Mouse (Mus musculus) midbrain, embryonic 12.5 days (tissue): ENCODE measurements at regions not wholly inside any gene's neighbourhood (a gene's known extent, or its start where the extent isn't known, plus 50 kb on each side); places are given as distances from the start of the nearest gene placed in this dataset.

Experiments used
- ATAC-seq: fragments of 200-750 bp; cut with Nextera tagmentation; 2 replicates; pipeline ENCODE4 v1.8.0; 2017; ENCODE audit warnings: low read depth, moderate TSS enrichment, moderate library complexity; ENCODE audit not compliant: low FRiP score
- H3K27ac ChIP-seq: fragments of 300-500 bp; sonication (generic); replicated peaks from 2 replicates; pipeline ENCODE4 v1.5.1; 2016; ENCODE audit warnings: mild to moderate bottlenecking
- H3K27me3 ChIP-seq: fragments of 300-500 bp; sonication (generic); 2 replicates; pipeline ENCODE4 v1.6.1; 2016; ENCODE audit warnings: mild to moderate bottlenecking
- H3K36me3 ChIP-seq: fragments of 300-500 bp; sonication (generic); 2 replicates; pipeline ENCODE4 v1.6.1; 2016
- H3K4me1 ChIP-seq: fragments of 300-500 bp; sonication (generic); 2 replicates; pipeline ENCODE4 v1.6.1; 2016
- H3K4me2 ChIP-seq: fragments of 300-500 bp; sonication (generic); replicated peaks from 2 replicates; pipeline ENCODE4 v1.6.1; 2016; ENCODE audit warnings: mild to moderate bottlenecking, moderate library complexity
- H3K4me3 ChIP-seq: fragments of 300-500 bp; sonication (generic); 2 replicates; pipeline ENCODE4 v1.5.1; 2016; ENCODE audit warnings: mild to moderate bottlenecking
- H3K9ac ChIP-seq: fragments of 300-500 bp; sonication (generic); replicated peaks from 2 replicates; pipeline ENCODE4 v1.6.1; 2016; ENCODE audit warnings: mild to moderate bottlenecking, moderate library complexity
- H3K9me3 ChIP-seq: fragments of 300-500 bp; sonication (generic); 2 replicates; pipeline ENCODE4 v1.6.1; 2016; ENCODE audit warnings: mild to moderate bottlenecking
- WGBS: fragments of 180-500 bp; shearing (Covaris S2); methylation state at CpG from one replicate; pipeline ENCODE4 v1.1.7; 2016; 5-methylcytosine and 5-hydroxymethylcytosine counted together

GRCm38 (mm10) chr16:77418486-77418885 lies 183.4 kb downstream of the Gm11146 start:
- Histone ChIP-seq H3K4me2 (peak overlapping the region; percentile 59), H3K9ac (peak overlapping the region; percentile 86), H3K27ac (peak overlapping the region; percentile 96), H3K9me3 (no peaks in the 10 kb centered on the region), H3K36me3 (peaks cover 5% of the 10 kb centered on the region; the same call in 1 of the 2 replicates), H3K4me1 (peaks cover 25% of the 10 kb centered on the region), H3K4me3 (peak overlapping the region; percentile 50), H3K27me3 (no peaks in the 10 kb centered on the region)
- WGBS, result 48% methylated on average over 1 of the region's 1 CpGs
- no peak for ATAC-seq

GRCm38 (mm10) chr16:77417791-77418190 lies 184.1 kb downstream of the Gm11146 start:
- Histone ChIP-seq H3K36me3 (peaks cover 6% of the 10 kb centered on the region; the same call in 1 of the 2 replicates), H3K27me3 (no peaks in the 10 kb centered on the region), H3K9me3 (no peaks in the 10 kb centered on the region), H3K4me2 (peak overlapping the region; percentile 59), H3K4me1 (peaks cover 22% of the 10 kb centered on the region), H3K4me3 (peak overlapping the region; percentile 50), H3K27ac (peak overlapping the region; percentile 96), H3K9ac (peak overlapping the region; percentile 47)
- ATAC-seq, result peak; percentile 24; the same call in 1 of the 2 replicates
- 0% methylated on average over 3 of the region's 3 CpGs for WGBS

- H3K9ac ChIP-seq, result no peak overlapping the region
- no peaks in the 10 kb centered on the region for H3K9me3 ChIP-seq
- peaks cover 6% of the 10 kb centered on the region; the same call in 1 of the 2 replicates for H3K36me3 ChIP-seq
- peaks cover 12% of the 10 kb centered on the region; the same call in 1 of the 2 replicates for H3K4me1 ChIP-seq
- no peak for ATAC-seq
- no peak overlapping the region for H3K4me2 ChIP-seq
- no peaks in the 10 kb centered on the region for H3K27me3 ChIP-seq
- H3K4me3 ChIP-seq, result no peak overlapping the region
- H3K27ac ChIP-seq, result 0 out of 2 replicates have a peak overlapping the region, but pooled peaks have one; percentile 42
- WGBS, result 62% methylated on average over 1 of the region's 1 CpGs
These were observed 187.3 kb downstream of the Gm11146 start for GRCm38 (mm10) chr16:77414562-77414961.

GRCm38 (mm10) chr16:77409168-77409567 lies 192.7 kb downstream of the Gm11146 start:
- no peaks in the 10 kb centered on the region for H3K9me3 ChIP-seq
- ATAC-seq, result no peak
- H3K9ac ChIP-seq, result no peak overlapping the region
- H3K4me2 ChIP-seq, result 0 out of 2 replicates have a peak overlapping the region, but pooled peaks have one; percentile 1
- peak overlapping the region; percentile 49 for H3K27ac ChIP-seq
- WGBS, result 63% methylated on average over 7 of the region's 7 CpGs
- H3K4me3 ChIP-seq, result no peak overlapping the region
- H3K27me3 ChIP-seq, result no peaks in the 10 kb centered on the region
- peaks cover 6% of the 10 kb centered on the region; the same call in 1 of the 2 replicates for H3K36me3 ChIP-seq
- H3K4me1 ChIP-seq, result peaks cover 30% of the 10 kb centered on the region

GRCm38 (mm10) chr16:77406999-77407398 lies 194.9 kb downstream of the Gm11146 start:
- Histone ChIP-seq H3K27ac (peak overlapping the region; percentile 61), H3K4me2 (no peak overlapping the region), H3K36me3 (no peaks in the 10 kb centered on the region), H3K4me1 (peaks cover 49% of the 10 kb centered on the region), H3K4me3 (no peak overlapping the region), H3K9ac (no peak overlapping the region), H3K27me3 (no peaks in the 10 kb centered on the region), H3K9me3 (no peaks in the 10 kb centered on the region)
- ATAC-seq, result no peak
- WGBS, result 41% methylated on average over 5 of the region's 5 CpGs

- peaks cover 57% of the 10 kb centered on the region for H3K4me1 ChIP-seq
These were observed 196.0 kb downstream of the Gm11146 start for GRCm38 (mm10) chr16:77405859-77406258.

GRCm38 (mm10) chr16:77405181-77405818 lies 196.6 kb downstream of the Gm11146 start:
- ATAC-seq, result peak; percentile 48
- H3K9me3 ChIP-seq, result no peaks in the 10 kb centered on the region
- H3K4me1 ChIP-seq, result peaks cover 62% of the 10 kb centered on the region
- H3K4me2 ChIP-seq, result peak overlapping the region; percentile 41
- peak overlapping the region; percentile 3; the same call in 1 of the 2 replicates for H3K9ac ChIP-seq
- H3K36me3 ChIP-seq, result no peaks in the 10 kb centered on the region
- WGBS, result 25% methylated on average over 8 of the region's 8 CpGs
- 0 out of 2 replicates have a peak overlapping the region, but pooled peaks have one; percentile 10 for H3K4me3 ChIP-seq
- no peaks in the 10 kb centered on the region for H3K27me3 ChIP-seq
- H3K27ac ChIP-seq, result peak overlapping the region; percentile 91

More at GRCm38 (mm10) chr16:77405859-77406258, 196.0 kb downstream of the Gm11146 start:
- Histone ChIP-seq H3K27me3 (no peaks in the 10 kb centered on the region), H3K4me3 (0 out of 2 replicates have a peak overlapping the region, but pooled peaks have one; percentile 10), H3K27ac (peak overlapping the region; percentile 91), H3K9me3 (no peaks in the 10 kb centered on the region), H3K9ac (peak overlapping the region; percentile 3; the same call in 1 of the 2 replicates), H3K4me2 (peak overlapping the region; percentile 41), H3K36me3 (no peaks in the 10 kb centered on the region)
- 23% methylated on average over 6 of the region's 6 CpGs for WGBS
- peak; percentile 80 for ATAC-seq

GRCm38 (mm10) chr16:77402711-77403280 lies 199.1 kb downstream of the Gm11146 start:
- peaks cover 74% of the 10 kb centered on the region for H3K4me1 ChIP-seq

GRCm38 (mm10) chr16:77401185-77401943 lies 200.5 kb downstream of the Gm11146 start:
- H3K4me1 ChIP-seq, result peaks cover 71% of the 10 kb centered on the region
- no peak for ATAC-seq
- peak overlapping the region; percentile 35 for H3K4me3 ChIP-seq

More at GRCm38 (mm10) chr16:77402711-77403280, 199.1 kb downstream of the Gm11146 start:
- peak overlapping the region; percentile 38 for H3K4me2 ChIP-seq
- ATAC-seq, result no peak
- H3K9me3 ChIP-seq, result no peaks in the 10 kb centered on the region
- H3K9ac ChIP-seq, result 0 out of 2 replicates have a peak overlapping the region, but pooled peaks have one; percentile 28
- H3K27me3 ChIP-seq, result no peaks in the 10 kb centered on the region
- 33% methylated on average over 7 of the region's 7 CpGs for WGBS
- H3K27ac ChIP-seq, result peak overlapping the region; percentile 80
- no peak overlapping the region for H3K4me3 ChIP-seq
- no peaks in the 10 kb centered on the region for H3K36me3 ChIP-seq

GRCm38 (mm10) chr16:77400276-77400891 lies 201.5 kb downstream of the Gm11146 start:
- Histone ChIP-seq H3K36me3 (no peaks in the 10 kb centered on the region), H3K4me2 (peak overlapping the region; percentile 66), H3K9me3 (no peaks in the 10 kb centered on the region), H3K4me1 (peaks cover 64% of the 10 kb centered on the region), H3K27ac (peak overlapping the region; percentile 97), H3K4me3 (peak overlapping the region; percentile 35), H3K27me3 (no peaks in the 10 kb centered on the region), H3K9ac (peak overlapping the region; percentile 53)
- under 1% methylated on average over 13 of the region's 13 CpGs for whole genome bisulfite sequencing
- ATAC-seq, result peak; percentile 93

More at GRCm38 (mm10) chr16:77401185-77401943, 200.5 kb downstream of the Gm11146 start:
- Histone ChIP-seq H3K9ac (peak overlapping the region; percentile 53), H3K9me3 (no peaks in the 10 kb centered on the region), H3K36me3 (no peaks in the 10 kb centered on the region), H3K4me2 (peak overlapping the region; percentile 66), H3K27me3 (no peaks in the 10 kb centered on the region), H3K27ac (peak overlapping the region; percentile 97)
- whole genome bisulfite sequencing, result 22% methylated on average over 4 of the region's 4 CpGs

- Histone ChIP-seq H3K4me2 (peak overlapping the region; percentile 66), H3K9ac (peak overlapping the region; percentile 53), H3K27me3 (no peaks in the 10 kb centered on the region), H3K4me1 (peaks cover 60% of the 10 kb centered on the region), H3K9me3 (no peaks in the 10 kb centered on the region), H3K27ac (peak overlapping the region; percentile 97), H3K36me3 (no peaks in the 10 kb centered on the region), H3K4me3 (peak overlapping the region; percentile 35)
- WGBS, result 3% methylated on average over 10 of the region's 10 CpGs
- ATAC-seq, result peak; percentile 31
These were observed 202.0 kb downstream of the Gm11146 start for GRCm38 (mm10) chr16:77399846-77400275.
